Mouse (Mus musculus) liver, adult 2 months (tissue): ENCODE data around the gene Adcy2. TPM values are rescaled to one million over a fixed set of nuclear protein-coding genes. Genes with fewer than 3 reads are reported as not detected.

Source experiments
- DNase-seq: peaks from one replicate; pipeline ENCODE4 v3.0.0-alpha.2; 2011; ENCODE audit warnings: low read depth, low spot score; ENCODE audit errors: extremely low read depth
- H3K27ac ChIP-seq: fragments of 200-500 bp; replicated peaks from 2 replicates; pipeline ENCODE4 v1.5.1; 2012; ENCODE audit warnings: low read depth, mild to moderate bottlenecking, control low read depth, inconsistent platforms, low read length; ENCODE audit not compliant: insufficient read depth
- H3K27me3 ChIP-seq: fragments of 200-500 bp; 2 replicates; pipeline ENCODE4 v1.6.1; 2012; ENCODE audit warnings: mild to moderate bottlenecking, moderate library complexity, low read length, inconsistent platforms; ENCODE audit not compliant: control insufficient read depth, insufficient read depth
- H3K36me3 ChIP-seq: fragments of 200-500 bp; 2 replicates; pipeline ENCODE4 v1.6.1; 2012; ENCODE audit warnings: low read length, inconsistent platforms; ENCODE audit not compliant: control insufficient read depth, insufficient read depth
- H3K4me1 ChIP-seq: fragments of 200-500 bp; 2 replicates; pipeline ENCODE4 v1.6.1; 2011; ENCODE audit warnings: low read length; ENCODE audit not compliant: control insufficient read depth, insufficient read depth
- H3K4me3 ChIP-seq: fragments of 200-500 bp; 2 replicates; pipeline ENCODE4 v1.5.1; 2011; ENCODE audit warnings: low read depth, mild to moderate bottlenecking, control low read depth, low read length, moderate library complexity; ENCODE audit not compliant: insufficient read depth
- H3K79me2 ChIP-seq: fragments of 200-500 bp; 2 replicates; pipeline ENCODE4 v1.6.1; 2012; ENCODE audit warnings: inconsistent platforms, mild to moderate bottlenecking, low read length, moderate library complexity; ENCODE audit not compliant: control insufficient read depth, insufficient read depth
- H3K9ac ChIP-seq: fragments of 200-500 bp; 2 replicates; pipeline ENCODE4 v1.6.1; 2012; ENCODE audit warnings: low read depth, mild to moderate bottlenecking, control low read depth, inconsistent platforms, low read length
- CTCF ChIP-seq: fragments of 200-500 bp; IDR thresholded peaks from 2 replicates; pipeline ENCODE4 v1.5.1; 2011; ENCODE audit warnings: low read depth, low read length, control low read depth
- POLR2A ChIP-seq: fragments of 200-500 bp; IDR thresholded peaks from 2 replicates; pipeline ENCODE4 v1.6.1; 2011; ENCODE audit warnings: low read length, control low read depth; ENCODE audit not compliant: insufficient read depth; ENCODE audit errors: extremely low read depth
- WGBS: fragments of 180-500 bp; shearing (Covaris S2); methylation state at CpG from one replicate; pipeline ENCODE4 v1.1.7; 2018; 5-methylcytosine and 5-hydroxymethylcytosine counted together
- polyA plus RNA-seq: library from polyadenylated mRNA; depleted of rRNA; stranded (reverse); fragments of >200 nt; gene quantifications from 2 replicates; pipeline ENCODE4 v1.2.3, GENCODE M21; 2012
- total RNA-seq: library from RNA; depleted of rRNA; stranded (reverse); fragments of >200 nt; gene quantifications from 2 replicates; pipeline ENCODE4 v1.2.3, GENCODE M21; 2014

Adcy2 gene
- total and polyA plus RNA-seq, 2 experiments = 0.09 to 0.11 TPM

DNA sequence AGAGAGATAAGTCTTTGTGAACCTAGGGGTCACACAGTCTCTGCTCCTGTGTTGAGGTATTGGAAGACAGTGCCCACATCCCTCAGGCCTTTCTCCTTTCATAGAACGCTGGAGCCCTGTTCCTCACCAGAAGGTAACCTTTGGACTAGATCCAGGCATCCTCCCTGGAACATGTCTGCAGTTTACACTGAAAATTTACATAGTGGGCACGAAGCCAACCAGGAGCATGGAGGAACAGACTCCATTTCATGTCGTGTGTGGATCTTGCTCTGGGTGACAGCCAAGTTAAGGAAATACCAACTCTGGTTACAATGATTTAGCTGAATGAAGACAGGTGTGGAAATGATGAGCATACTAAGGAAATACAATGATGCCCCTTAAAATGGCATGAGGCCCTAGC, 2.7 kb downstream of the Adcy2 start:
- no peaks in the 10 kb centered on the region for H3K36me3 ChIP-seq
- H3K27me3 ChIP-seq = 0 out of 2 replicates have a peak, but pooled peaks cover 2% of the 10 kb centered on the region
- H3K4me1 ChIP-seq = no peaks in the 10 kb centered on the region
- no peak for DNase-seq
- no peak overlapping the region for H3K27ac ChIP-seq
- H3K79me2 ChIP-seq = no peaks in the 10 kb centered on the region
- 26% methylated on average over 3 of the region's 3 CpGs for WGBS
- TF ChIP-seq CTCF (no peak), POLR2A (no peak)
- no peak overlapping the region for H3K9ac ChIP-seq
- no peak overlapping the region for H3K4me3 ChIP-seq

DNA sequence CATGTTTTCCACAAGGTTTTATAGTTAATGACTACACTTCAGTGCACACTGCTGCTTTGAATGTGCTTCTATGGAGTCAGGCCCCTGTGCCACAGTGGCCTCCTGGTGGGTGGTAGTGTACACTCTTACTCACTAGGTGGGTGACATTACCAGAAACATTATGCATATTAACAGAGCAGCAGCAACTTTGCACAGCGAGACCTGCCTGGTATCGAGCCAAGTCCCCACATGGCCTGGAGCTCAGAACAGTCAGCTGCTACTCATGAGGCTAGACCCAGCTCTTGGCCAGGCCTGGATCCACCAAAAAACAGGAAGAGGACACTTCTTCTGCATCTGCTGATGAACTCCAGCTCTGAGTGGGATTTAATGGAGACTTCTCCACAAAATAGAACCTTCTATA, 13.6 kb downstream of the Adcy2 start:
- Histone ChIP-seq H3K9ac (no peak overlapping the region), H3K79me2 (no peaks in the 10 kb centered on the region), H3K36me3 (no peaks in the 10 kb centered on the region), H3K27me3 (no peaks in the 10 kb centered on the region), H3K4me1 (no peaks in the 10 kb centered on the region), H3K27ac (no peak overlapping the region), H3K4me3 (no peak overlapping the region)
- 89% methylated on average over 2 of the region's 2 CpGs for WGBS
- no peak for DNase-seq
- no peak for TF ChIP-seq CTCF
- no peak for TF ChIP-seq POLR2A

DNA sequence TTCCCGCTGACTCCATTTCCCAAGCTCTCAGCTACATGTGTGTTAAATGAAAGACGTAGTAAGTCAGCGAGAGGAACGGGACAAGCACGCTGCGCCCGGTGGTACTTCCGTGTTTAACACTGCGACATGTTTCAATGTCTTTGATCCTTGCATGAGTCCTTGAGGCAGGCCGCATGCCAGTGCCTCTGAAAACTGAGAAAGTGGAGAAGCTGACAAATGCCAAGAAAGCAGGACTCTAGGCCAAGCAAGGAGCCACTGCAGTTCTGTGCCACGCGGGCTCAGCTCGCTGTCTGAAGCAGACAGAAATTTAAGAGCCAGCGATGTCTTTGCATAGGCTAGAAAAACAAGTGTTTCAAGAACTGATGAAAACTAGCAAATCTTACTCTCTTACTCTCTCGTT, 15.3 kb downstream of the Adcy2 start:
- no peaks in the 10 kb centered on the region for H3K4me1 ChIP-seq
- no peak for DNase-seq
- WGBS = 80% methylated on average over 15 of the region's 15 CpGs
- H3K36me3 ChIP-seq = no peaks in the 10 kb centered on the region
- TF ChIP-seq POLR2A (no peak), CTCF (no peak)
- no peaks in the 10 kb centered on the region for H3K27me3 ChIP-seq
- no peak overlapping the region for H3K4me3 ChIP-seq
- H3K9ac ChIP-seq = no peak overlapping the region
- no peak overlapping the region for H3K27ac ChIP-seq
- no peaks in the 10 kb centered on the region for H3K79me2 ChIP-seq

DNA sequence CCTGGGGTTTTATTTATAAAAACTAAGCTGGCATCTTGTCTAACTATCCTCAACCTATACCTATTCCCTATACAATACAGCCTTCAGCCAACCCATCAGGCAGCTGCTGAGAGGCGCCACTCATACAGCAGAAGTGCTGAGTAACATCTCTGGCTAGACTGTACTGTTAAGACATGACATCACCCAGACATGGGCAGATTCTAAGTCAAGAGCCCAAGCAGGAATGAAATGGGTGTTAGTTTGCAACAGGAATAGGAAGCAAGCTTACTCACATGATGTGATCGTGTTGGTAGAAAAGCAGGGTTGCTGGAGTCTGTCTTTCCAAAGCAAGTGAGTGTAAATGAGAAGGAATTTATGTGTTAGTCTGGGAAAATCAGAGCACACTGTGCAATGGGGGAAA, 18.3 kb downstream of the Adcy2 start:
- Histone ChIP-seq H3K27ac (no peak overlapping the region), H3K4me3 (no peak overlapping the region), H3K9ac (no peak overlapping the region), H3K79me2 (no peaks in the 10 kb centered on the region), H3K4me1 (no peaks in the 10 kb centered on the region), H3K36me3 (no peaks in the 10 kb centered on the region), H3K27me3 (no peaks in the 10 kb centered on the region)
- 92% methylated on average over 2 of the region's 2 CpGs for WGBS
- no peak for DNase-seq
- no peak for TF ChIP-seq CTCF
- no peak for TF ChIP-seq POLR2A

DNA sequence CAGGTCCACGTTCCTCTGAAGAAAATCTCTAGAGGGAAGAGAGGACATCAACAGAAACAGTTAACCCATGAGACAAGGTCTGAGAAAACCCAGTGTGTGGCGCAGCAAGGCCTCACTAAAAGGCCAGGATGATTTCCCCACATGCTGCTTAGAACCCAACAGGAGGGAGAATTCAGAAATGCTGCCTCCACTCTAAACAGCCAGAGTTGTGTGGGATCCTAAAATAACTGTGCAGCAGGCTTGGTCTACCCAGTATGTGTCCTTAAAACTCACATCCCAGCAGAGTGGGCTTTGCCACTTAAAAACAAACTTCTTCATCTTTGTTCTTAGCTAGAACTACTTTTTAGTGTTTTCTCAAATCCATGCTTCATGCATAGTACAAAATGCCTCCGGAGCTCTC, 26.2 kb downstream of the Adcy2 start:
- no peak overlapping the region for H3K4me3 ChIP-seq
- no peak overlapping the region for H3K27ac ChIP-seq
- WGBS = 45% methylated on average over 3 of the region's 3 CpGs
- DNase-seq = no peak
- TF ChIP-seq CTCF (no peak), POLR2A (no peak)
- no peaks in the 10 kb centered on the region for H3K4me1 ChIP-seq
- H3K79me2 ChIP-seq = no peaks in the 10 kb centered on the region
- no peak overlapping the region for H3K9ac ChIP-seq
- no peaks in the 10 kb centered on the region for H3K36me3 ChIP-seq
- no peaks in the 10 kb centered on the region for H3K27me3 ChIP-seq

DNA sequence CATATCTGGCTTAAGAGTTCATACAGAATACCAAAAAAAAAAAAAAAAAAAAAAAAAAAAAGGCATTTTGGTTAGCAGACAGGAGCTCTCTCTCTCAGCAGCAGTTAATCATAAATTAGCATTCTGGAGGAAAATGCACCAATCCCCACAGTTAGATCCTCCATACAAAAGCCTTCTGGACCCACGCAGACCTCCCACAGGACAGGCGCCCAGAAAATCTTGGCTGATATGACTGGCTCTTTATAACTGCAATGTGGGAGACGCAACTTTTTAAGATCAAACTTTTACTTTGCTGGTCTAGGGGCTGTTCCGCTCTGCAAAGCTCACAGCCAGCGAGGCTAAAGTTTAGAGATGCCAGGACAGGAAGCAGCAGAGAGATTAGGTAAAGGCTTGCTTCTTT, 37.8 kb downstream of the Adcy2 start:
- Histone ChIP-seq H3K4me1 (no peaks in the 10 kb centered on the region), H3K27me3 (no peaks in the 10 kb centered on the region), H3K27ac (no peak overlapping the region), H3K79me2 (no peaks in the 10 kb centered on the region), H3K36me3 (no peaks in the 10 kb centered on the region), H3K9ac (no peak overlapping the region), H3K4me3 (no peak overlapping the region)
- TF ChIP-seq CTCF = no peak
- TF ChIP-seq POLR2A = no peak
- no peak for DNase-seq
- whole genome bisulfite sequencing = 87% methylated on average over 5 of the region's 5 CpGs
